Mouse (Mus musculus) ovary, postnatal 10 days (tissue): ENCODE results near the gene Igsf10.
"Not testable (repeated sequence)": the region's sequence is repeated elsewhere in the genome, so short reads cannot be mapped to it uniquely, and the experiment has no call there.

Source experiments
- DNase-seq: peaks from one replicate; pipeline ENCODE4 v3.0.0; 2022; ENCODE audit warnings: low spot score

Gene Igsf10

DNA sequence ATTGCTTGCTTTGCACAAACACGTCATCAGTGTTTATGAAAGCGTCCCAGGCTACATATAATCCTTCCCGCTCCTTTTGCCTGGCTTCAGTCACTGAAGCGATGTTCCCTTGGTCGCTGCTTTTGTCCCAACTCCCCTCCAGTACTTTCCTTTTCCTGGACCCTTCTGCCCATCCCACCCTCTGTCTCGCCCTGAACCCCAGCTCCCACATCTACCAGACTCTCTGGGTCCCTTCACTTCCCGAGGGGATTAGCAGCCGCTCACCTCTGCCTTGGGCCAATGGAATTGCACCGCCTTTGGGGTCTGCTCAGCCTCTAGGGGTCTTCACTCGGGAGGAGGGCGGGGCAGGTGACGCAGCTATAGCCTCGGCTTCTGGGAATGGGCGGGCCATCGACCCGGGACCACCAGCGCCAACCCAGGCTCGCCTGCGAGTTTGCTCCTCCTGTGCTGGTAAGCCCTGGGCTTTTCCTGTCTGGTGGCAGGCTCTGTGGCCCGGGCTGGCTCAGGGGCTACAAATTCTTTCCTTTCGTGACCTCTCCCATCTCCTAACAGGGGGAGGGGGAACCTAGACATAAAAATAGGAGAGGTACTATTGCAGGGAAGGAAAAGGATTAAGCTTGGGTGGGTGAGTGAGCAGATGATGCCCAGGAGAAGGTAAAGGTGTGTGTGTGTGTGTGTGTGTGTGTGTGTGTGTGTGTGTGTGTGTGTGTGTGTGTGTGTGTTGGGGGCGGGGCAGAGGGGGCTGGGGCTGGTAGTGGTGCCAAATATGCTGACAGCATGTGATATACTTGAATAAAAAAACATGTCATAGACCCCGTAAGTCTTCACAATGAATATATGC lies at the start of gene Igsf10:
TSS of gene Igsf10 (minus strand) at position 330 of the 841 bp plus-strand sequence.
- peak; percentile 46 for DNase-seq

GRCm38 (mm10) chr3:59385553-59385952 lies 41.4 kb upstream of the Igsf10 start:
- DNase-seq = no peak

- no peak for DNase-seq
These were observed 40.8 kb upstream of the Igsf10 start for GRCm38 (mm10) chr3:59385000-59385399.

DNA sequence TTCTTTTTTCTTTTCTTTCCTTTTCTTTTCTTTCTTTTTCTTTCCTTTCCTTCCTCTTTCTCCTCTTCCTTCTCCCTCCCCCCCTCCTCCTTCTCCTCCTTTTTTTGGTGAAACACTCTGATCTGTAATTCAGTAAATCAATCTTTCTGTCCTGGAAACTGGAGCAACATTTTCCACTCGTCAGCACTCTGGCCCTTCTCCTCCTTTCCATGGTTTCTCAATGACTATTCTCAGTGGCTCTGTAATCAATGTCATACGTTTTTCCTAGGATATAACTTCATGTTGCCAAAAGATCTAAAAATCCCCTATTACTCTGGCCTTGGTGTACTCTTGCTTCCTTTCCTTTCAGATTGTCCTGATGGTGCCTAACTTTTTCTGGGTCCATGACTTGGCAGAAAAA lies 40.1 kb upstream of the Igsf10 start:
- DNase-seq = no peak

GRCm38 (mm10) chr3:59378791-59379190 lies 34.6 kb upstream of the Igsf10 start:
- not testable (repeated sequence) for DNase-seq

DNA sequence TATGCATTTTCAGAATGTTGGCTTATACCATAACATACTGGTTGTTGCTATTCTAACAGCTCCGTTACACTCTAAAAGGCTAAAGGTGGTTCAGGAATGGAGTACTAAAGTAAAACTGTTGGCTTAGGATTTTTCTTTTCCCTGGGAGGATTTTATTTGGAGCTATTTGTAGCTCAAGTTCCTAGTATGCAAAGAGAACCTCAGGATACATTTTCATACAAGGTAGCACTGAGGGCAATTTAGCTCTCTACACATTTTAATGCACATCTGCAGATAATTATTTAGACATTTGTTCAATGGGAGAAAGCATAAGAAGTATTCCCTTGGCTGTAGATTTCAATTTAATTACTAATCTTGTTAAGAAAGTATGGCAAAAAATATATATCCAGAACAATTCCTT lies 17.7 kb upstream of the Igsf10 start:
- no peak for DNase-seq

DNA sequence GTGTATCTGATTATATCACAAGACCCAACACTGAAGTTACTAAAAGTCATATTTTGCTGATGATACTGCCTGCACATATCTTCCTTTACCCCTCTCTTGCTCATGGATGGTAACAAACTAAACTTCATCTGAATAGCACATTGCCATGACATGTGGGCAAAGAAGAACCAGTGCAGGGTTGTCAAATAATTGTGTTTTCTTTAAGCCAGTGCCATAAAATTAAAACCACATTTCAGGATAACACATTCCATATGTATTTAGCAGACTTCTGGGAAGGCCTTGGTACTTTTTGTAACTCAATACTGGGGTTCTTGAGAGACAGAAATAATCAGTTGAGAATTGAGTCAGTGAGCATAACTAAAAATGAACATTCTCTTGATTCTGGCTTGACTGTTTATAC lies 15.9 kb upstream of the Igsf10 start:
- DNase-seq = no peak

DNA sequence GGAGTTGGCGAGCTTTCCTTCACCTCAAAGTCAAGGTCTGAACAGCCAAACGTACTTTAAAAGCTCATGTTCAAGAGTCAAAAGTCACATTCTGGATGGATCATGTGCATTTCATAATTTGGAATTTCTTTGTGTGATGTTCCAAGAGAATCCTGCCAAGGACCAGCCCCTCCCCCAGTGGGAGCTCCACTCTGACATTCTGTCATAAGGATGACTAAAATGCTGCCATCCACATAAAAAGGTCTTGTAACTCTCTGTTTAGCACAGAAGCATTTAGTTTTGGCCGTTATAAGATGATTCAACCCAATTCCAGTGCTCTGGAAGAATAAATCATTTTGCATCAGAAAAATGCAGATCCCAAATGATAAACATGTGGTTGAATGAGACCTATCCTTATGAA lies 10.0 kb upstream of the Igsf10 start:
- no peak for DNase-seq

DNA sequence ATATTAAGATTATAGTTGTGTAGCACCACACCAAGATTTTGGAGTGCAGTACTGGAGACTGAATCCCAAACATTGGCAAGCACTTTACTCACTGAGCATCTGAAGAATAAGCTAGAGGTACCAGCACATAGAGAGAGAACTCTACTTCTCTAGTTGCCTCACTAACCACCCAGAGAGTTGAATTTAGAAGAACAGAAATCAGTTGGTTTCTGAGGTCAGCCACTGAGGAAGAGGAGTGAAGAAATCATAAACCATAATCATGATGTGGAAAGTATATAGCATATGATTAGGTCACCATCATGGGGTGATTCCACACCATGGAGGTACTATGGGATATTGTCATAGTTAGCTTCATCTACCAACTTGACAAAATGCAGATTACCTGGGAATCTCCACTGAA lies 7.6 kb upstream of the Igsf10 start:
- no peak for DNase-seq

- DNase-seq = no peak
These were observed 1.2 kb downstream of the Igsf10 start for GRCm38 (mm10) chr3:59343026-59343425.

DNA sequence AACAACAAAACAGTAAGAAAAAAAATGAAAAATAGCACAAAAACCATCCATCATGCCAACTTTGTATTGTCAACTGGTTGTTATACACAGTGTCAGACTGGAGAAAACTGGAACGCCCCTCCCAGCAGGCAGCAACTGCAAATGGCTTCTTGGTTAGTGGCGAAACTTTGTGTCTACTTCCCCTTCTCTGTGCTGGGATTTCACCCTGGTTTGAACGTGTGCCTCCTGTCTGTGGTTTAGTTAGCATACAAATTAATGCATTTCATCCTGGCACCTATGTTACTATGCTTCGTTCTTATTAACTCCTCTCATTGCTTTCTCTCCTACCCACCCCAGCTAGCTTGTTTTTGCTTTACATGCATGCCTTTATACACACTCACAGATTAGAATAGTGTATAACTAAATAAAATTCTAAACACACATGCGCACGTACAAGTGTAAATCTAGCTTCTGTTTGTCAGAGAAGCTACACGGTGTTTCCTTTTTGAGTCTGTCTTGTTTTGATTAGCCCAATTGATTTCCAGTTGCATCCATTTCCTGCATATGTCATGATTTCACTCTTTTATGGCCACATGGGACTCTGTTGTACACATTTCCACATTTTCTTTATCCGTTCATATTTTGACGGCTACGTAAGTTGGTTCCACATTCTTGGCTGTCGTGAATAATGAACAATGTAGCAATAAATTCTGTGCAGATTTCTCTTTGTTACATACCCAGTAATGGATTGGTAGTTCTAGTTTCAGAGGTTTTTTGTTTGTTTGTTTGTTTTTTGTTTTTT lies 2.4 kb downstream of the Igsf10 start:
- DNase-seq = no peak

DNA sequence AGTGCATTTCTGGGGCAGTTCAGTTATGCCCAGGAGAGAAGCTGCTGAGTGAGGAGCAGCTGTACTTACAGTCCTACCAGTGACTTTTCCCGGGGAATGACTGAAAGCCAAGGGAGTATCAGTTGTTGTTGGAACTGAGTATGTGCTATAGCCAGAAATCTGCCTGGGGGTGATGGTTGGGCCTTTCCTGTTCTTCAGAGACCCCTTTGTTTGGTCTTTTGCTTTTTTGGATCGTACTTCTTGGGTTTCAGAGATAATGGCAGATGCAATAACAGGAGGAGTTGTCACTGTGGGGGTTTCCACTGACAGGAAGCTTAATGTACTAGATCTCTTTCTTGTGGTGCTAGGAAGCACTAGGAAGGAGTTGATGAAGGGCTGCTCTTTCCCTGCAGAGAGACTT lies 15.7 kb downstream of the Igsf10 start:
- no peak for DNase-seq

- no peak for DNase-seq
These were observed 22.8 kb downstream of the Igsf10 start for GRCm38 (mm10) chr3:59321278-59321876.

DNA sequence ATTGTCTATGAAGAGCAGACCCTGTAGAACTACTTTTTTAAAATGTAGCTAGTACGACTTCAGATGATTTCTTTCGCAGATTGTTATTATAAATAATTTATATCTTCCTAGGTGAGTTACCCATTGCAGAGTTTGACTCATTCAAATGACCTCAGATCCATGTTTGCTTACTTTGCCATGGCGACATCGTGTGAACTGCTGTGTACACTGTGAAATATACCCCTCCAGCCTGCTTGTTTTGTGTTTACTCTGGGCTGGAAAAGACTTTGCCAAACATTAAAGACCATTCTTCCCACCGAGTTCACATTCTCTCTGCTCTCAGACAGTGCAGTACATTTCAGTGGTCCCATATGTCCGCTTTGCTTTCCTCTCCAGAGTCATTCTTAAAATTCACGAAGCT lies 28.1 kb downstream of the Igsf10 start:
- DNase-seq = no peak

GRCm38 (mm10) chr3:59312610-59313009 lies 31.6 kb downstream of the Igsf10 start:
- DNase-seq = no peak

DNA sequence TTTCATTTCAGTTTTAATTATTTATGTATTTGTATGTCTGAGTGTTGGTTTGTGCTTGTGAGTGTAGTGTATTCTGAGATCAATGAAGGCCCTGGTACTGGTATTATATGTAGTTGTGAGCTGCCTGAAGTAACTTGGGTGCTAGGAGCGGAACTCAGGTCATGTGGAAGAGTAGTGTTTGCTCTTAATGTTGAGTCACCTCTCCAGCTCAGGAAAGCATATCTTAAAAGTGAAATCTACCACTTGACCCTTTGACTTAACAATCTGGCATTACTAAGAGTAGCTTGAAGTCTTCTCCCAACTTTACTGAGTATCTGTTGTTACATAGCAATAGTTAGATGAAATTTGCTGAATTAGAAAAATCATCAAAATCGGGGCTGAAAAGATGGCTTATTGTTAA lies 38.7 kb downstream of the Igsf10 start:
- DNase-seq = no peak

- DNase-seq = no peak
These were observed 39.2 kb downstream of the Igsf10 start for GRCm38 (mm10) chr3:59304944-59305343.

GRCm38 (mm10) chr3:59297653-59298052 lies 46.5 kb downstream of the Igsf10 start:
- DNase-seq = no peak

DNA sequence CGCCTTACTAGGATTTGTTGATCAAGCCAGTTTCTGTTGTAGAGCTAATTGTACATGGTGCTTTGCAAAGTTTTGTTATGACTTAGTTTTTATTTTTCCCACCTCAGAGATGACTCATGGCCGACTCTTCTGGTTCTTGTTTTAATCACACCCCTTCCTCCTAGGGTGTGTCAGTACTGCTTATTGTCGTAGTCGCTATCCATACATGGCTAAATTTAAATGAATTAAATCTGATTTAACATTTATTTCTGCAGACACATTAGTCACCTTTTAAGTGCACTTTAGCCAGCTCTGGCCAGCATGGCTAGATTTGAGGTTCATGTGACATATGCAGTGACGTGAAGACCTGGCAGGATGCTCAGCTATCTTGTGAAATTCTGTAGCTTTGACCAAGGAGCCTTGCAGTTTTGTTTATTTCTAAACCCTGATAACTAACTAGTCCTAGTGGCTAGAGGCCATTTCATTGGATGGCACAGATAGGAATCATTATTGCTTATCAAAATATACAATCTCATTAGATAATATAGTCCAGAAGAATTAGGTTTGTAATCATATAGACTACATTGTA lies 47.5 kb downstream of the Igsf10 start:
- no peak for DNase-seq

DNA sequence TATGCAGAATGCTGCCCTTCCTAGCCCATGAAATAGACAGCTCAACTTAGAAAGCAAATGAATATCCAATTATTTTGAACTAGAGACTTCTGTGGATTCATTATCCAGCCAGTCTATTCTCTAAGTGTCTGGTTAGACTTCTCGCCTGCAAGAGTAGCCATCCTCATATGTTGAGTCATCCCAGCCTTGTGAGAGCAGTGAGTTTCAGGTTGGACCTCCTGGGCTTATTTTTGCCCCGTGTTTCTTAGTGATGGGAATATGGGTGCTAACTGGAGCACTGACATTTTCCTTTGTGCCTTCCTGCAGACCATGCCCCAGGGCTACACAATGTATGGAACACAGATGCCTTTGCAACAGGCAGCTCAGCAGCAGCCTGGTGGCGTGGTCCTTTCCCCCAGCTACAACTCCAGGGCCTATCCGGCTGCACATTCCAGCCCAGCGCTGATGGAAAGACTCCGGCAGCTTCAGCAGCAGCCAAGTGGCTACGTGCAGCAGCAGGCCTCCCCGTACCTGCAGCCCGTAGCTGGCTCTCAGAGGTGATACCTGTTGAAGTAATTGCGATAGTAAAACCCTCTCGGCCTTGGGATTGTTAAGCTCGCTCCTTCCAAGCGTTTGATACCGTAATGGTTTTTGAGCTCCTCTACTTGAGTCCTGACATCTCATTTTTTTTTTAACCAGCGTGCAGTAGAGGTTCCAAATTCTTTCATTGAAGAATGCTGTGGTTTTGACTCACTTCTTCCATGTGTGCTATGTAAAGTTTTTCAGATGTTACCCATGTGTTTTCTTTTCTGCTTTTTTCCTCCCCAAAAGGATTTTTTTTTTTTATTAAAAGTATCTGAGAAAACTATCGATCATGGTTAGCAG lies 48.3 kb downstream of the Igsf10 start:
- no peak for DNase-seq

- DNase-seq = no peak
These were observed 50.6 kb downstream of the Igsf10 start for GRCm38 (mm10) chr3:59293437-59294199.
